Mouse (Mus musculus): ENCODE measurements around the gene Gjb3.

DNA sequence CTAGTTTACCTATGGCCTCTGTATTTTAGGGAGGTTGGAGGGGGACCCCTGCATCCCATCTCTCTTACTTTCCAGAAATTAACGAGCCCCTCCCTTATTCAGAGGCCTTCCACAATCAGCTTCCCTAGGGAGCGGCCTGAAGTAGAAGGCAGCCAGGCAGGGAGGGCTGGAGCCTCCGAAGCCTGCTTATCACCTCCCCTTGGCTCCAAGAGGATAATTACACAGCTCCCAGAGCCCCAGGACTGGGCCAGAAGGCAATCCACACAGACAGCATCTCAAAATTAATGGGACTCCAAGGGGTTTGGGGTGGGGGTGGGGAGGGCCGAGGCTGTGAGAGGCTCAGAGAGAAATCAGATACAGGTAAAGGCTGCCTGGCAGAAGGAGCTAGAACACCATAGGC, 35.2 kb upstream of the Gjb3 start:
- no peak for TF ChIP-seq POLR2A (IDR thresholded peaks at IDR 0.05; ENCODE audit: borderline replicate concordance, insufficient read depth, low read length)
- no peak for TF ChIP-seq CTCF (IDR thresholded peaks at IDR 0.05; ENCODE audit: borderline replicate concordance, insufficient read depth, low read depth, low read length)

All from cerebellum, adult 2 months (tissue).